Mouse (Mus musculus): ENCODE data around the gene Gm45717. TPM values are rescaled to one million over a fixed set of nuclear protein-coding genes. Genes with fewer than 3 reads are reported as not detected.
A peak's percentile ranks its signal among the peaks of the same experiment; 100 is the strongest.

Gm45717 gene
- polyA plus RNA-seq, 1 experiment from 2014 or later: 0.38 TPM

DNA sequence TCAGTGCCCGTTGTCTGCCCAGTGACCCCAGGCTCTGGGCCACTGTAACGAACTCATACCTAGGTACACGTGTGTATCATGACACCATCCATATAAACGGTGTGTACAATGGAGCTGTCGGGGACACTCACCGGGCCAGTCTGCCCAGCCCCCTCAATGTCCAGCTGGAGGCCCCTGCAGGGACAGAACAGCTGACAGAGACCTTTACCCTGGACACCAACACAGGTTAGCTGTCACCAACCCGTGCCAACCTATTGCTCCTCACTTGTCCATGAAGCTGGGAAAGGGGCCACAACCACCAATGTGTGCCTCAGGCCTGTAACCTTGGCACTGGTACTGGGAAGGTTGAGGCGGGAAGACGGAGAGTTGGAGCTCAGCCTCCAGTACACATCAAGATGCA, 13.4 kb downstream of the Gm45717 start:
- H3K9ac ChIP-seq (ENCODE audit: low read depth, low read length): peak overlapping the region; percentile 52

GRCm38 (mm10) chr7:140941222-140942051, 14.3 kb downstream of the Gm45717 start, which contains the start of gene Pgghg:
Pgghg (plus strand) TSS chr7:140941391.
- Histone ChIP-seq H3K4me1 (replicated peaks; ENCODE audit: control insufficient read depth, insufficient read depth, low read length) (peaks cover 6% of the 10 kb centered on the region), H3K4me2 (replicated peaks; ENCODE audit: low read depth) (peak within 1 kb of the TSS; percentile 72), H3K36me3 (ENCODE audit: control insufficient read depth, insufficient read depth) (peaks cover 19% of the 10 kb centered on the region), H3K27me3 (replicated peaks; ENCODE audit: control insufficient read depth, insufficient read depth, low read length) (no peaks in the 10 kb centered on the region), H3K9me3 (ENCODE audit: control insufficient read depth) (no peaks in the 10 kb centered on the region), H3K4me3 (ENCODE audit: low read depth, low read length) (peak within 1 kb of the TSS; percentile 47), H3K9ac (ENCODE audit: low read depth, low read length) (peak within 1 kb of the TSS; percentile 52), H3K27ac (ENCODE audit: low read depth, low read length) (peak within 1 kb of the TSS; percentile 78)
- ATAC-seq: peak; percentile 79
- WGBS: 2% methylated on average over 33 of the region's 33 CpGs
- peak; percentile 96 for TF ChIP-seq CTCF (IDR thresholded peaks at IDR 0.05; ENCODE audit: low read depth)

More for the DNA sequence above, 13.4 kb downstream of the Gm45717 start:
- WGBS: 28% methylated on average over 9 of the region's 9 CpGs
- no peak for ATAC-seq
- Histone ChIP-seq H3K4me2 (replicated peaks; ENCODE audit: low read depth) (peak overlapping the region; percentile 72), H3K4me3 (ENCODE audit: low read depth, low read length) (peak overlapping the region; percentile 47), H3K4me1 (replicated peaks; ENCODE audit: control insufficient read depth, insufficient read depth, low read length) (peaks cover 6% of the 10 kb centered on the region), H3K27ac (ENCODE audit: low read depth, low read length) (peak overlapping the region; percentile 78), H3K36me3 (ENCODE audit: control insufficient read depth, insufficient read depth) (peaks cover 28% of the 10 kb centered on the region), H3K9me3 (ENCODE audit: control insufficient read depth) (no peaks in the 10 kb centered on the region), H3K27me3 (replicated peaks; ENCODE audit: control insufficient read depth, insufficient read depth, low read length) (no peaks in the 10 kb centered on the region)
- no peak for TF ChIP-seq CTCF (IDR thresholded peaks at IDR 0.05; ENCODE audit: low read depth)

DNA sequence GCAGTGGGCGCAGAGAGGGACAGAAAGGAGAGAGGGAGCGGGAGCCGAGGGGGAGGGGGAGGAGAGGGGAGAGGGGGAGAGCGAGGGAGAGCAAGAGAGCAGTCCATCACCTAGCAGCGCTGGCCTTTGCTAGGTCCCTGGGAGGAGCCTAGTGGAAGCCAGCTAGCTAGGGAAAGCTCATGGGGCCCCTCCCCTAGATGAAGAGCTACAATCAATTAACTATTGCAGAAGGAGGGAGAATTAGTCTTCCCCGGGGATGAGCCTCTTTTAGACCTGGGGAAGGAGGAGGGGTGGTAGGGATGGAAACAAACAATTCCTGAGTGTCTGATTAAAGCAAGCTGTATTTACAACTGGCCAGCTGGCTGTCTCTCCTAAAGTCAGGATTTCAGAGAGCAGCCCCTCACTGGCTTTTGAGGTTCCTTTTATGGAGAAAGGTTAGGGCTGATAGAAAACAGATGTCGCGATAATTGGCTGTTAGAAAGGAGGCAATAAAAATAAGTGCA, 16.0 kb downstream of the Gm45717 start:
- H3K27ac ChIP-seq (ENCODE audit: low read depth, low read length): peak overlapping the region; percentile 35; the same call in 1 of the 2 replicates
- no peak overlapping the region for H3K4me3 ChIP-seq (ENCODE audit: low read depth, low read length)
- H3K4me2 ChIP-seq (replicated peaks; ENCODE audit: low read depth): peak overlapping the region; percentile 27; the same call in 1 of the 2 replicates
- no peak for TF ChIP-seq CTCF (IDR thresholded peaks at IDR 0.05; ENCODE audit: low read depth)
- peaks cover 11% of the 10 kb centered on the region for H3K4me1 ChIP-seq (replicated peaks; ENCODE audit: control insufficient read depth, insufficient read depth, low read length)
- H3K9me3 ChIP-seq (ENCODE audit: control insufficient read depth): no peaks in the 10 kb centered on the region
- no peak overlapping the region for H3K9ac ChIP-seq (ENCODE audit: low read depth, low read length)
- H3K27me3 ChIP-seq (replicated peaks; ENCODE audit: control insufficient read depth, insufficient read depth, low read length): no peaks in the 10 kb centered on the region
- H3K36me3 ChIP-seq (ENCODE audit: control insufficient read depth, insufficient read depth): 0 out of 2 replicates have a peak, but pooled peaks cover 2% of the 10 kb centered on the region
- 15% methylated on average over 7 of the region's 8 CpGs for WGBS
- ATAC-seq: peak; percentile 18; the same call in 1 of the 2 replicates

GRCm38 (mm10) chr7:140938896-140939295, 16.8 kb downstream of the Gm45717 start:
- no peak overlapping the region for H3K4me3 ChIP-seq (ENCODE audit: low read depth, low read length)
- H3K4me1 ChIP-seq (replicated peaks; ENCODE audit: control insufficient read depth, insufficient read depth, low read length): peaks cover 14% of the 10 kb centered on the region
- H3K27ac ChIP-seq (ENCODE audit: low read depth, low read length): no peak overlapping the region
- H3K4me2 ChIP-seq (replicated peaks; ENCODE audit: low read depth): no peak overlapping the region
- no peak for ATAC-seq
- H3K27me3 ChIP-seq (replicated peaks; ENCODE audit: control insufficient read depth, insufficient read depth, low read length): no peaks in the 10 kb centered on the region
- no peak for TF ChIP-seq CTCF (IDR thresholded peaks at IDR 0.05; ENCODE audit: low read depth)
- 59% methylated on average over 2 of the region's 2 CpGs for WGBS
- H3K9ac ChIP-seq (ENCODE audit: low read depth, low read length): no peak overlapping the region
- no peaks in the 10 kb centered on the region for H3K36me3 ChIP-seq (ENCODE audit: control insufficient read depth, insufficient read depth)
- H3K9me3 ChIP-seq (ENCODE audit: control insufficient read depth): no peaks in the 10 kb centered on the region

- H3K4me3 ChIP-seq (ENCODE audit: low read depth, low read length): no peak overlapping the region
Observed at GRCm38 (mm10) chr7:140938436-140938835, 17.3 kb downstream of the Gm45717 start.

DNA sequence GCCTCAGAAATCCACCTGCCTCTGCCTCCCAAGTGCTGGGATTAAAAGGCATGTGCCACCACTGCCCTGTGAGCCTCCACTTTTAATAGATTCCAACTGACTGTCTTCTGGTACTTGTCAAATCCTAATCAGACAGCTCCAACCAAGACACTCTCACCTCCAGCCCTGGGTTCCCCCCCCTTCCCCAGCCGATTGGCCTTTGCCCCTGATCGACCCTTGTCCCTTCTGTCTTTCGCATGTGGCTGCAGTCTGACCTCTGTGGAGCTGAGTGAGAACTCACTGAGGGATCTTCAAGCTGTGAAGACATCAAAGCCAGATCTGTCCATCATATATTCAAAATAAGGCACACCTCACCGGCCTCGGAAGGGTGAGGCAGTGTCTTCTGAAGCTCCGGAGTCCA, 28.6 kb downstream of the Gm45717 start:
- no peak overlapping the region for H3K4me3 ChIP-seq (ENCODE audit: low read depth, low read length)
- no peak overlapping the region for H3K4me2 ChIP-seq (replicated peaks; ENCODE audit: low read depth)
- peaks cover 47% of the 10 kb centered on the region for H3K36me3 ChIP-seq (ENCODE audit: control insufficient read depth, insufficient read depth)
- no peak overlapping the region for H3K27ac ChIP-seq (ENCODE audit: low read depth, low read length)
- H3K27me3 ChIP-seq (replicated peaks; ENCODE audit: control insufficient read depth, insufficient read depth, low read length): peaks cover 2% of the 10 kb centered on the region; the same call in 1 of the 2 replicates
- 77% methylated on average over 6 of the region's 6 CpGs for WGBS
- no peak for TF ChIP-seq CTCF (IDR thresholded peaks at IDR 0.05; ENCODE audit: low read depth)
- H3K9ac ChIP-seq (ENCODE audit: low read depth, low read length): no peak overlapping the region
- peaks cover 3% of the 10 kb centered on the region; the same call in 1 of the 2 replicates for H3K4me1 ChIP-seq (replicated peaks; ENCODE audit: control insufficient read depth, insufficient read depth, low read length)
- no peaks in the 10 kb centered on the region for H3K9me3 ChIP-seq (ENCODE audit: control insufficient read depth)
- no peak for ATAC-seq

More at GRCm38 (mm10) chr7:140938436-140938835, 17.3 kb downstream of the Gm45717 start:
- ATAC-seq: no peak
- Histone ChIP-seq H3K4me1 (replicated peaks; ENCODE audit: control insufficient read depth, insufficient read depth, low read length) (peaks cover 14% of the 10 kb centered on the region), H3K36me3 (ENCODE audit: control insufficient read depth, insufficient read depth) (no peaks in the 10 kb centered on the region), H3K9me3 (ENCODE audit: control insufficient read depth) (no peaks in the 10 kb centered on the region), H3K27me3 (replicated peaks; ENCODE audit: control insufficient read depth, insufficient read depth, low read length) (no peaks in the 10 kb centered on the region), H3K27ac (ENCODE audit: low read depth, low read length) (no peak overlapping the region), H3K9ac (ENCODE audit: low read depth, low read length) (no peak overlapping the region), H3K4me2 (replicated peaks; ENCODE audit: low read depth) (no peak overlapping the region)
- 63% methylated on average over 3 of the region's 3 CpGs for WGBS
- peak; percentile 69 for TF ChIP-seq CTCF (IDR thresholded peaks at IDR 0.05; ENCODE audit: low read depth)

All from intestine, postnatal 0 days (tissue).